Mouse (Mus musculus) midbrain, embryonic 14.5 days (tissue): Measurements from ENCODE around the gene Gorasp2. TPM values are rescaled to one million over a fixed set of nuclear protein-coding genes. Genes with fewer than 3 reads are reported as not detected.

Experiments used
- ATAC-seq: fragments of 200-750 bp; cut with Nextera tagmentation; 2 replicates; pipeline ENCODE4 v1.8.0; 2017; ENCODE audit warnings: moderate number of reproducible peaks, moderate library complexity; ENCODE audit not compliant: low FRiP score, low TSS enrichment
- DNase-seq: peaks from one replicate; pipeline ENCODE4 v3.0.0-alpha.2; 2015
- H3K27ac ChIP-seq: fragments of 300-500 bp; sonication (generic); replicated peaks from 2 replicates; pipeline ENCODE4 v1.5.1; 2014; ENCODE audit warnings: mild to moderate bottlenecking, low read depth, low read length, moderate library complexity
- H3K27me3 ChIP-seq: fragments of 300-500 bp; sonication (generic); 2 replicates; pipeline ENCODE4 v1.6.1; 2014; ENCODE audit warnings: low read length, control low read depth, mixed read lengths; ENCODE audit not compliant: control insufficient read depth, insufficient read depth
- H3K36me3 ChIP-seq: fragments of 300-500 bp; sonication (generic); 2 replicates; pipeline ENCODE4 v1.6.1; 2014; ENCODE audit warnings: low read length, control low read depth; ENCODE audit not compliant: control insufficient read depth, insufficient read depth
- H3K4me1 ChIP-seq: fragments of 300-500 bp; sonication (generic); 2 replicates; pipeline ENCODE4 v1.6.1; 2014; ENCODE audit warnings: mild to moderate bottlenecking, antibody characterized with exemption, low read length, control low read depth; ENCODE audit not compliant: control insufficient read depth, insufficient read depth
- H3K4me2 ChIP-seq: fragments of 300-500 bp; sonication (generic); 2 replicates; pipeline ENCODE4 v1.6.1; 2014; ENCODE audit warnings: mild to moderate bottlenecking, low read length, moderate library complexity
- H3K4me3 ChIP-seq: fragments of 300-500 bp; sonication (generic); replicated peaks from 2 replicates; pipeline ENCODE4 v1.5.1; 2014; ENCODE audit warnings: low read depth, low read length
- H3K9ac ChIP-seq: fragments of 300-500 bp; sonication (generic); replicated peaks from 2 replicates; pipeline ENCODE4 v1.6.1; 2014; ENCODE audit warnings: mild to moderate bottlenecking, low read length, moderate library complexity
- H3K9me3 ChIP-seq: fragments of 300-500 bp; sonication (generic); 2 replicates; pipeline ENCODE4 v1.6.1; 2016; ENCODE audit warnings: low read length, control low read depth, mixed read lengths; ENCODE audit not compliant: control insufficient read depth
- WGBS: fragments of 180-500 bp; shearing (Covaris S2); extraction: QIAGEN DNeasy Blood & Tissue Kit; methylation state at CpG from one replicate; pipeline ENCODE4 v1.1.7; 2014; 5-methylcytosine and 5-hydroxymethylcytosine counted together
- polyA plus RNA-seq: library from polyadenylated mRNA; unstranded; fragments of >200 nt; fragmentation: Nextera tagmentation; extraction: Ambion mirVana; gene quantifications from 2 replicates; pipeline ENCODE4 v1.2.1, GENCODE M21; 2014

Gene Gorasp2
- polyA plus RNA-seq, 1 experiment from 2014 or later, result 143 TPM

DNA sequence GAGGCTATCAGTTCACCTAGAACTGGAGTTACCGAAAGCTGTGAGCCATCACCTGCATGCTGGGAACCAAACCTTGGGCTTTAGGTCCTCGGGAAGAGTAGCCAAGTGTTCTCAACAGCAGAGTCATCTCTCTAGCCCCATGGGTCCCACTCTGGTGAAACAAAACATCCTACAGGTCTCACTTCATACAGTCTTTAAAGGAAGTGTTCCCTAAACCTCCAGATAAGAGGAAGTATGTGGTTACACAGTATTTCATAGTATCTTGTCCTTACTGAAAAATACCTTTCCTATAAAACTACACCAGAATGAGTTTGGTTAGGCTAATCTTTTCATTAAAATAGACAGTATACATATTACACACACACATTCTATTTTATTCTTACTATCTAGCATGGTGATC, 81.2 kb downstream of the Gorasp2 start:
- 95% methylated on average over 2 of the region's 2 CpGs for WGBS
- Histone ChIP-seq H3K4me2 (no peak overlapping the region), H3K4me3 (no peak overlapping the region), H3K36me3 (peaks cover 46% of the 10 kb centered on the region), H3K9me3 (no peaks in the 10 kb centered on the region), H3K4me1 (no peaks in the 10 kb centered on the region), H3K9ac (no peak overlapping the region), H3K27me3 (no peaks in the 10 kb centered on the region), H3K27ac (no peak overlapping the region)
- no peak for DNase-seq
- no peak for ATAC-seq

DNA sequence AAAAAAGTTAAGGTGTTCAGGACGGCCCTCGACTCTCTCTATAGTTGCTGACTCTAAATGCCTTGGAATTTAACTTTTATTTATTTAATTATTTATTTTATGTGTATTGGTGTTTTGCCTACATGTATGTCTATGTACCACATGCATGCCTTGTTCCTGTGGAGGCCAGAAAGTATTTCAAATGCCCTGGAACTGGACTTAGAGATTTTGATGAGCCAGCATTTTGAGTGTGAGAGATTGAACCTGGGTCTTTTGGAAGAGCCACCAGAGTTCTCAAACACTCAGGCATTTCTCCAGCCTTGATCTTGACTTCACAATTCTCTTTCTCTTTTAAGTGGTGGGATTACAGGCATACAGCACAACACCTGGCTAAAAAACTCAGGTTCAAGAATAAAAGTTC, 90.3 kb downstream of the Gorasp2 start:
- DNase-seq, result no peak
- over 99% methylated on average over 2 of the region's 2 CpGs for WGBS
- H3K36me3 ChIP-seq, result peaks cover 16% of the 10 kb centered on the region

DNA sequence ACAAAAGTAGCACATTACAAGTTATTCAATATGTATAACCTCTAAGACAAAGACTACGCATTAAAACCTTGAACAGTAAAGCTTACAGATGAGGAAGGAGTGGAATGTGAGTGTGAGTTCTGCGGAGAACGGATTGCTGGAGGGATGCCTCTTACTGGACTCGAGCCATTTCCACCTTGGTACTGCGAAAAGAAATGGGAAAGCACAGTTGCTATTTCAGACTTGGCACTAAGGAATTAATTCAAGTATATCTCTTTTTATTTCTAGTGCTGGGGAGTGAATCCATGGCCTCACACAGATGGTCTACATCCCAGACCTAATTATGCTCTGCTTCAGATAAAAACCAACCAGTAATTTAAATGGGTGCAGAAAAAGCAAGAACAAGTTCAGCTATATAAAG, 90.8 kb downstream of the Gorasp2 start:
- DNase-seq (no peak), ATAC-seq (no peak)
- Histone ChIP-seq H3K9ac (no peak overlapping the region), H3K4me1 (no peaks in the 10 kb centered on the region), H3K9me3 (no peaks in the 10 kb centered on the region), H3K27ac (no peak overlapping the region), H3K4me2 (no peak overlapping the region), H3K36me3 (peaks cover 16% of the 10 kb centered on the region), H3K27me3 (no peaks in the 10 kb centered on the region), H3K4me3 (no peak overlapping the region)
- 97% methylated on average over 5 of the region's 5 CpGs for WGBS

More for the DNA sequence above, 90.3 kb downstream of the Gorasp2 start:
- Histone ChIP-seq H3K4me2 (no peak overlapping the region), H3K4me3 (no peak overlapping the region), H3K4me1 (no peaks in the 10 kb centered on the region), H3K27ac (no peak overlapping the region), H3K27me3 (no peaks in the 10 kb centered on the region), H3K9me3 (no peaks in the 10 kb centered on the region), H3K9ac (no peak overlapping the region)
- no peak for ATAC-seq

Other genes with a start within 250 kb of the Gorasp2 start
- 28.3 and 31.2 TPM in 2 replicates for gene Sp5, start 186.7 kb upstream of the Gorasp2 start, polyA plus RNA-seq
- gene Erich2, start 152.8 kb upstream of the Gorasp2 start, polyA plus RNA-seq, result 1.00 and 2.3 TPM in 2 replicates
- 111 and 113 TPM in 2 replicates for gene Gad1, start 108.5 kb upstream of the Gorasp2 start, polyA plus RNA-seq
- 4.3 and 6.2 TPM in 2 replicates for gene Gm26558, start 532 bp downstream of the Gorasp2 start, polyA plus RNA-seq
- gene Tlk1, start 164.2 kb downstream of the Gorasp2 start, polyA plus RNA-seq, result 23.6 and 27.5 TPM in 2 replicates